Mouse (Mus musculus) megakaryocyte, embryonic 14.5 days (primary cell): ENCODE data around the gene Zfp13. TPM values are rescaled to one million over a fixed set of nuclear protein-coding genes. Genes with fewer than 3 reads are reported as not detected.
A peak's percentile ranks its signal among the peaks of the same experiment; 100 is the strongest.

ENCODE experiments used
- H3K27me3 ChIP-seq: replicated peaks from 2 replicates; pipeline ENCODE3; 2012; ENCODE audit warnings: inconsistent platforms
- H3K36me3 ChIP-seq: replicated peaks from 2 replicates; pipeline ENCODE3; 2012; ENCODE audit warnings: low read length, inconsistent platforms, mixed read lengths
- H3K4me1 ChIP-seq: 2 replicates; pipeline ENCODE4 v1.6.1; 2012; ENCODE audit warnings: inconsistent platforms
- H3K4me3 ChIP-seq: replicated peaks from 2 replicates; pipeline ENCODE3; 2012; ENCODE audit warnings: moderate library complexity, mild to moderate bottlenecking, inconsistent platforms
- H3K9me3 ChIP-seq: 2 replicates; pipeline ENCODE4 v1.6.1; 2012; ENCODE audit warnings: inconsistent platforms
- FLI1 ChIP-seq: IDR thresholded peaks from 2 replicates; pipeline ENCODE4 v1.6.1; 2012; ENCODE audit warnings: low read length, inconsistent platforms, mixed read lengths
- GATA1 ChIP-seq: IDR thresholded peaks from 3 replicates; pipeline ENCODE4 v1.6.1; 2012; ENCODE audit warnings: mixed read lengths, low read length, inconsistent platforms, borderline replicate concordance
- polyA plus RNA-seq: library from polyadenylated mRNA; stranded (reverse); fragments of >175 nt; gene quantifications from 2 replicates; pipeline ENCODE4 v1.2.3, GENCODE M21; 2012; ENCODE audit warnings: low replicate concordance; ENCODE audit not compliant: insufficient read depth

Zfp13 gene
- polyA plus RNA-seq, 1 experiment: 0.96 TPM

DNA sequence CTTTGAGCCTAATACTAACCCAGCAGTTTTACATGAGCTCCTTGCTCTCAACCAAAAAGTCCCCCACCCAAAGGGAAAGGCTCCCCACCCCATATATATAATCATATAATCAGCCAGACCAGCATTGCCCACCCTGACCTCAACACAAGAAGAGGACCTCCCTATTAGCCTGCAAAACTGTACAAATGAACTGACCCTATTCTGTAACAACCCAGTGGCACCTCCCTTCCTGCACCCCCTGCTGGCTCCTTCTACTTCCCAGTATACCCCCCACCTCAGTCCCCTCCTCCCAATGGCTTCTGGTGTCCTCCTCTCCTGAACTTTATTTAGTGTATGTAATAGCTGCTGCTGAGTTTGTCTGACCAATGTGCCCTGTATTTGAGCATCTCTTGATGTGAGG lies 47.9 kb downstream of the Zfp13 start:
- Histone ChIP-seq H3K9me3 (no peaks in the 10 kb centered on the region), H3K27me3 (peaks cover 5% of the 10 kb centered on the region), H3K36me3 (peaks cover 17% of the 10 kb centered on the region), H3K4me3 (peak overlapping the region; percentile 92), H3K4me1 (peaks cover 78% of the 10 kb centered on the region)
- TF ChIP-seq FLI1 (no peak), GATA1 (no peak)

DNA sequence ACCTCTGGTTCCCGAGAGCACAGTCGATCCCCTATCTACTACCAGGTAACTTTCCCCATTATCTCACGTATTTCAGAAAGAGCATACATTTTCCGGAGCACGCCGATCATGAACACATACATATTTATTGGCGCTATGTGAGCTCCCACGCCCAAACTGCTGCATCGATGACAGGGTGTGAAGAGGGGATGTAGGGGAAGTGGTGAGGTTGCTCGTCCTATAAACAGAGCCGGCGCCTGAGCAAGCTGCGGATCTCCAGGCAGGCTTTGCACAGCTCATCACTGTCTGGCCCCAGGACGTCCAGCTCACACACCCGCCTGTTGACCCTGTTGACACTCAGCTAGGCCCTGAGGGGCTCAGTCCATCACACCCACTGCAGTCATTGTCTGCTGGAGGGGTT lies 48.4 kb downstream of the Zfp13 start:
- TF ChIP-seq GATA1 (no peak), FLI1 (no peak)
- peaks cover 72% of the 10 kb centered on the region for H3K4me1 ChIP-seq
- peak overlapping the region; percentile 92 for H3K4me3 ChIP-seq
- H3K36me3 ChIP-seq: peaks cover 13% of the 10 kb centered on the region
- no peaks in the 10 kb centered on the region for H3K9me3 ChIP-seq
- peaks cover 5% of the 10 kb centered on the region for H3K27me3 ChIP-seq

GRCm38 (mm10) chr17:23550188-23550791 lies 49.0 kb downstream of the Zfp13 start:
- no peak for TF ChIP-seq FLI1
- TF ChIP-seq GATA1: no peak
- Histone ChIP-seq H3K4me1 (peaks cover 67% of the 10 kb centered on the region), H3K4me3 (peak overlapping the region; percentile 92), H3K36me3 (peaks cover 7% of the 10 kb centered on the region), H3K9me3 (no peaks in the 10 kb centered on the region), H3K27me3 (peaks cover 5% of the 10 kb centered on the region)

DNA sequence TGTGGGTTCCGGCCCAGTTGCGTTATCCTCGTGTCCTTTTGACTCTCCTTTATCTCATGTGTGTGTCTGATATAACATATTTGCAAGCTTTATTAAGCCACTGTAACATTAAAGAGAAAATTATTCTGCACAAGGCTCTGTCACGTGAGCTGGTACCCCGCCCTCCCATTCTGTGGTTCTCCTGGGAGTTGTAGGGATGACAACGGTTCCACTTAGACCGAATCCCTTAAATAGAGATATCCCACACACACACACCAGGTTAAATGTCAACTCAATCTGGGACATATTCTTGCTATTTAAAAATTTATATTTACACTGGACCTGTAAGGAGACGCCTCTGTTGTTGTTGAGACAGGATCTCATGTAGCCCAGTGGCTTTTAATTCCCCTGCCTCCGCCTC lies 49.8 kb downstream of the Zfp13 start:
- Histone ChIP-seq H3K4me1 (peaks cover 58% of the 10 kb centered on the region), H3K4me3 (peak overlapping the region; percentile 92)
- TF ChIP-seq FLI1 (no peak), GATA1 (no peak)

GRCm38 (mm10) chr17:23548615-23549014 lies 50.7 kb downstream of the Zfp13 start:
- Histone ChIP-seq H3K36me3 (no peaks in the 10 kb centered on the region), H3K4me3 (peak overlapping the region; percentile 92), H3K9me3 (no peaks in the 10 kb centered on the region), H3K27me3 (peaks cover 7% of the 10 kb centered on the region), H3K4me1 (peaks cover 58% of the 10 kb centered on the region)
- TF ChIP-seq FLI1 (no peak), GATA1 (no peak)

More for the DNA sequence above, 49.8 kb downstream of the Zfp13 start:
- Histone ChIP-seq H3K36me3 (no peaks in the 10 kb centered on the region), H3K9me3 (no peaks in the 10 kb centered on the region), H3K27me3 (peaks cover 7% of the 10 kb centered on the region)

DNA sequence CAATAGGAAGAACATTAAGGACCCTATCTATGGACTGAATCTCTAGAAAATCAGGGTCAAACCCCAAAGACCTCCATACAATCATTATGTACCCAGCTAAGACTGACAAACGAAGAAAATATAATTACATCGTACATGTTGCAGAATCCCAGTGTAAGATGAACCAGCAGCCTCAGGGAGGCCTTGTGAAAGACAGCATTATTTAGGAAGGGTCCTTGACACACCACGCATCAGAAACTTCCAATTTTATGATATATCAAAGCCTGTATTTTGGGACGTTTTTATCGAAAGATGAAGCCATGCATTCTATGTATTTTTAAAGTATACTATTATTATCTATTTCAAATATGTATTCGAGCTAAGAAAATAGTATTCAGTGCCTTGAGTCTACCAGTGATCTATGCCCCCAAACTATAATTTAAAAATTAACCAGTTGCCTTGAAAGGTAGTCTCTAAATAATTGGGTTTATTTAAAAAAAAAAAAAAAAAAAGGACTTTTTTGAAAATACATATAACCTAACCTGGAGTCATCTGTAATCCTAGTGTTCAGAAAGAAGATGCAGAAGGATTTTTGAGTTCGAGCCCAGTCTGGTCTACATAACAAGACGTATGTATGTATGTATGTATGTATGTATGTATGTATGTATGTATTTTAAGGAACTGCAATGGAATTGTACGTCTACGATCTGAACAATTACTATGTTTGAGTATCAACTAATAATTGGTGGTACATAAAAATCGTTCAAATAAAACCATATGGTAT lies 51.4 kb downstream of the Zfp13 start:
- H3K36me3 ChIP-seq: no peaks in the 10 kb centered on the region
- H3K4me3 ChIP-seq: peak overlapping the region; percentile 69
- peaks cover 58% of the 10 kb centered on the region for H3K4me1 ChIP-seq
- peaks cover 10% of the 10 kb centered on the region for H3K27me3 ChIP-seq
- H3K9me3 ChIP-seq: no peaks in the 10 kb centered on the region
- no peak for TF ChIP-seq FLI1
- no peak for TF ChIP-seq GATA1

DNA sequence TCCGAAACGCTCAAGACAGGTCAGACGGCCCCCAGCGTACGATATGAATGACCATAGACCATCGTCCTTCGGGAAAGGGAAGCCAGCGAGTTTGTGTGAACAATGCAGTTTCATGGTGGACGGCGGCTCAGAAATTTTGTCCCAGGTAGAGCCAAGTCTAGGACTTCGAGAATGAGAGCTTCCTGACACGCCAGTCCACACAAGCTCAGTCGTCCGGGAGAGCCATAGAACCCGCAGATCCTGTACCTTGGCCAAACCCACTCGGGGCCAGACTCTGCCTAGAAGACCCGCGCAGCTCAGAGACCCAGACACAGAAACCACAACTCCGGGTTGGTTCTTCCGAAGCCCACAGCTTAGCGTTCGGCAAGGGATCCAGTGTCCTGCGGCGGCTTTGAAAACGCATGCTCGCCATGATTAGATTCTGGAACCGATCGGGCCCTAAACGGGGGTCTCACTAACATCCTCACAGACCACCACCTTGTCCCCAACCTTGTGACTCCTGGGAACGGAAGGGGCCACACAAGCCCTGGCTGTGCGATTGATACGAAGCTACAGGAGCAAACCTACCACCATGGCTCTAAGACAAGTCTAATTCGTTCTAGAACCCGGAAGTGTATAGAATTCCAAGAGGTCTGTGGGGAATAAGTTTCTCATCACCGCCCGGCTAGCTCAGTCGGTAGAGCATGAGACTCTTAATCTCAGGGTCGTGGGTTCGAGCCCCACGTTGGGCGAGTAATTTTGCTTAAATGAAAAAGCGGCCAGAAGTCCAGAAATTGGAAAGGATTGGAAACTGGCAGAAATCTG lies 52.4 kb downstream of the Zfp13 start:
- no peaks in the 10 kb centered on the region for H3K9me3 ChIP-seq
- peaks cover 17% of the 10 kb centered on the region for H3K27me3 ChIP-seq
- TF ChIP-seq GATA1 (no peak), FLI1 (no peak)
- H3K36me3 ChIP-seq: no peaks in the 10 kb centered on the region
- peaks cover 58% of the 10 kb centered on the region for H3K4me1 ChIP-seq
- peak overlapping the region; percentile 97 for H3K4me3 ChIP-seq

DNA sequence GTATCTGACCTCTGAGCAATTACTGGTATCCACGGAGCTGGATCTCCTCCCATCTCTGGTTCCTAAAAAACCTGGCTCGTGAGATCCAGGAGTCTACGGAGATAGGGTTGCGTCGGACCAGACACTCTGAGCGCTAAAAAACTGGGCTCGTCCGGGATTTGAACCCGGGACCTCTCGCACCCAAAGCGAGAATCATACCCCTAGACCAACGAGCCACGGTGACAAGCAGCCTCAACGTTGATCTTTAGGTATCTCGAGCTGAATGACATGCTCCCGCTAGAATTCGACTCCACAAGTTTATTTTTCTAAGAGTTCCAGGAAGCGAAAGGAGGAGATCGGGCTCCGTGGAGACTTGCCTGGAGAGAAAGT lies 53.0 kb downstream of the Zfp13 start:
- TF ChIP-seq FLI1 (no peak), GATA1 (no peak)
- Histone ChIP-seq H3K27me3 (peaks cover 23% of the 10 kb centered on the region), H3K9me3 (no peaks in the 10 kb centered on the region), H3K4me1 (peaks cover 56% of the 10 kb centered on the region), H3K36me3 (no peaks in the 10 kb centered on the region), H3K4me3 (peak overlapping the region; percentile 97)

DNA sequence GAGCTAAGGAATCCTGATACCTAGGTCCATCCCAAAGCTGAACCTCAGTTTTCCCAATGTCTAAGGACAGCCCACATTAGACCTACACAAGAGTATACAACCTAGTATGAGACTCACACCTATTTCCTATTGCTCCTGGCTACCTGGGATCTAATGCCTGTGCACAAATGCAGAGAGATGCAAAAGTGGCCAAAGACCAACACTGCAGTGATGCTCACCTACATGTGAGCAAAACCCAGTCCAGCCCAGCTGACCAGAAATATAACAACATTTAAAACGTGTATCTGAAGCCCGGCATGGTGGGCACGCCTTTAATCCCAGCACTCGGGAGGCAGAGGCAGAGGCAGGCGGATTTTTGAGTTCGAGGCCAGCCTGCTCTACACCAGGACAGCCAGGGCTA lies 53.4 kb downstream of the Zfp13 start:
- peaks cover 51% of the 10 kb centered on the region for H3K4me1 ChIP-seq
- TF ChIP-seq FLI1: no peak
- TF ChIP-seq GATA1: no peak

DNA sequence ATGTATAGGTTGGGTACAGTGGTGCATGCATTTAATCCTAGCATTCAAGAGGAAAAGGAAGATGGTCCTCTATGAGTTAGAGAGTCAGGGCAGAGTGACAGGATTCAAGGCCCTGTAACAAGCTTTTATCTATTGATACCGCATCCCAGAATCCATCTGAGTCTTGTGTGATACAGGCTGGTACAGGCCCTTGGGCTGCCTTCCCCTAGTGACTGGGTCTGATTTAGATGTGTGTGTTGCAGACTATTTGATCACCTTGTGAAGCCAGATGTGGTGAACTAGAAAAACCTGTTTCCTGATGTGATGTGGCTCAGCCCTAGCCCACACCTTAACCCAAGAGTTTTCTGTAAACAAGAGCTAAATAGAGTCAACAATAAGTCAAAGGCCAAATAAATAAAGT lies 54.5 kb downstream of the Zfp13 start:
- no peaks in the 10 kb centered on the region for H3K36me3 ChIP-seq
- H3K4me1 ChIP-seq: peaks cover 52% of the 10 kb centered on the region
- no peaks in the 10 kb centered on the region for H3K9me3 ChIP-seq
- peaks cover 33% of the 10 kb centered on the region for H3K27me3 ChIP-seq
- TF ChIP-seq GATA1 (no peak), FLI1 (no peak)
- H3K4me3 ChIP-seq: no peak overlapping the region

More for the DNA sequence above, 53.4 kb downstream of the Zfp13 start:
- Histone ChIP-seq H3K9me3 (no peaks in the 10 kb centered on the region), H3K27me3 (peaks cover 27% of the 10 kb centered on the region), H3K36me3 (no peaks in the 10 kb centered on the region), H3K4me3 (no peak overlapping the region)
